Mouse (Mus musculus): ENCODE results near the gene Apobec1. TPM values are rescaled to one million over a fixed set of nuclear protein-coding genes. Genes with fewer than 3 reads are reported as not detected.
"Not testable (repeated sequence)": the region's sequence is repeated elsewhere in the genome, so short reads cannot be mapped to it uniquely, and the experiment has no call there.

The Apobec1 gene
- total RNA-seq (2014; fragmentation: Nextera tagmentation) (26.6 and 26.8 TPM in 2 replicates), total RNA-seq (2017) (7.0 and 7.2 TPM in 2 replicates), polyA plus RNA-seq (2012) (0.43 and 0.51 TPM in 2 replicates)

GRCm38 (mm10) chr6:122602242-122602991 lies at the start of gene Apobec1:
Apobec1 (minus strand) TSS chr6:122602444.
- TF ChIP-seq POLR2AphosphoS5 (IDR thresholded peaks at IDR 0.05; ENCODE audit: insufficient replicate concordance, low read depth, low read length) (no peak), CTCF (IDR thresholded peaks at IDR 0.05; ENCODE audit: low read depth, low read length) (no peak), TAL1 (conservative IDR thresholded peaks at IDR 0.05; ENCODE audit: low read depth, low read length) (no peak), GATA1 (IDR thresholded peaks at IDR 0.05; ENCODE audit: borderline replicate concordance, low read length) (no peak), GATA2 (IDR thresholded peaks at IDR 0.05; ENCODE audit: borderline replicate concordance, low read depth, low read length) (no peak)
- Histone ChIP-seq H3K27me3 (ENCODE audit: insufficient read depth, low read length) (no peaks in the 10 kb centered on the region), H3K9me3 (replicated peaks) (no peaks in the 10 kb centered on the region), H3K4me3 (ENCODE audit: low read depth, low read length) (peak within 1 kb of the TSS; percentile 71), H3K36me3 (replicated peaks) (peaks cover 18% of the 10 kb centered on the region), H3K4me1 (ENCODE audit: insufficient read depth, low read depth, low read length) (peaks cover 26% of the 10 kb centered on the region)
- ATAC-seq (ENCODE audit: extremely low read depth, insufficient number of reproducible peaks, low FRiP score, poor library complexity, severe bottlenecking) (peak; percentile 92), DNase-seq (ENCODE audit: low spot score) (peak; percentile 53)

DNA sequence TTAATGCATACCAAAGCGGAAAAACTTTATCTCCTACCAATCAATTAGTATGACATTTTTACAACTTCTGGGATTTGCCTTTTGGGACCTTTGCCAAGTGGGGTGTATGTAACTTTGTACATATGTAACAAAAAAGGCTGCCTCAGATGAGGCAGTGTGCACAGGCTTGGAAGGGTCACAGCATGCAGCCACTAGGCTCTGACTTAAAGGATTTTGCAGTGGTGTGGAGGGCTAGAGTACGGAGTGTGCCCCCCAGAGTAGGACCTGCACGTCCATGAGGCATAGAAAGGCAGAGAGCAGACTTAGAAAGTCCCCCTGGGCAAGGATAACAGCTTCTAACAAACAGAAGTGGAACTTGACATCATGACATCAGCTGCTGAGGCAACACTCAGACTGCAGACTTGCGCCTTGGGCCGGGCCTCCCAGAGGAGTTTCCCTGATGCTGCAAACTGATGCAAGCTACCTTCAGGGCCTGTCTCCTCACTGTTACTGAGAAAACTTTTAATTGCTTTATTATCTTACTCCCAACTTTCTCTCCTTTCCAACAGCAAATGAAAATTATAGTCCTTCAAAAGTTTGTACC lies 48.2 kb upstream of the Apobec1 start:
- TF ChIP-seq GATA1 (IDR thresholded peaks at IDR 0.05; ENCODE audit: borderline replicate concordance, low read length) (no peak), POLR2AphosphoS5 (IDR thresholded peaks at IDR 0.05; ENCODE audit: insufficient replicate concordance, low read depth, low read length) (no peak), CTCF (IDR thresholded peaks at IDR 0.05; ENCODE audit: low read depth, low read length) (no peak), TAL1 (conservative IDR thresholded peaks at IDR 0.05; ENCODE audit: low read depth, low read length) (no peak)
- ATAC-seq (ENCODE audit: extremely low read depth, insufficient number of reproducible peaks, low FRiP score, poor library complexity, severe bottlenecking) (no peak), DNase-seq (ENCODE audit: low spot score) (no peak)
- Histone ChIP-seq H3K4me1 (ENCODE audit: insufficient read depth, low read depth, low read length) (no peaks in the 10 kb centered on the region), H3K36me3 (replicated peaks) (no peaks in the 10 kb centered on the region), H3K9me3 (replicated peaks) (no peaks in the 10 kb centered on the region), H3K4me3 (ENCODE audit: low read depth, low read length) (no peak overlapping the region), H3K27me3 (ENCODE audit: insufficient read depth, low read length) (no peaks in the 10 kb centered on the region)

DNA sequence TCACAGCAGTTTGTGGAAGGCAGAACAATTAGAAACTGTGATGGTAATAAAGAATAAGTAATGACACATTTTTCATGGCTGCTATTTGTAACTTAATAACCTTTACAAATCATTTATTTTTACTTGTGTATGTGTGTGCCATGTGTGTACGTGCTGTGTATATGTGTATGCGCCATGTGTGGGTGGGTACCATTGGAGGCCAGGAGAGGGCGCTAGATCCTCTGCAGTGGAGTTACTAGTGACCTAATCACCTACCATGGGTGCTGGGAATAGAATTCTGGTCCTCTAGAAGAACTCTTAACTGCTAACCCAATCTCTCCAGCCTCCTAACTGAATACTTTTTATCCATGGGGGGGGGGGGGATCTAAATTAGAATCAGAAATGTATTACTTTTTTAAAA lies 47.7 kb upstream of the Apobec1 start:
- TF ChIP-seq POLR2AphosphoS5 (IDR thresholded peaks at IDR 0.05; ENCODE audit: insufficient replicate concordance, low read depth, low read length) (no peak), GATA1 (IDR thresholded peaks at IDR 0.05; ENCODE audit: borderline replicate concordance, low read length) (no peak), TAL1 (conservative IDR thresholded peaks at IDR 0.05; ENCODE audit: low read depth, low read length) (no peak), CTCF (IDR thresholded peaks at IDR 0.05; ENCODE audit: low read depth, low read length) (no peak), GATA2 (IDR thresholded peaks at IDR 0.05; ENCODE audit: borderline replicate concordance, low read depth, low read length) (no peak)
- no peaks in the 10 kb centered on the region for H3K27me3 ChIP-seq (ENCODE audit: insufficient read depth, low read length)
- no peaks in the 10 kb centered on the region for H3K36me3 ChIP-seq (replicated peaks)

GRCm38 (mm10) chr6:122644196-122644595 lies 42.0 kb upstream of the Apobec1 start:
- H3K27me3 ChIP-seq (ENCODE audit: insufficient read depth, low read length); H3K9me3 ChIP-seq (replicated peaks); H3K4me3 ChIP-seq (ENCODE audit: low read depth, low read length); DNase-seq (ENCODE audit: low spot score); ATAC-seq (ENCODE audit: extremely low read depth, insufficient number of reproducible peaks, low FRiP score, poor library complexity, severe bottlenecking); H3K4me1 ChIP-seq (ENCODE audit: insufficient read depth, low read depth, low read length); H3K36me3 ChIP-seq (replicated peaks): not testable (repeated sequence)

More for the DNA sequence above, 47.7 kb upstream of the Apobec1 start:
- DNase-seq (ENCODE audit: low spot score) (no peak), ATAC-seq (ENCODE audit: extremely low read depth, insufficient number of reproducible peaks, low FRiP score, poor library complexity, severe bottlenecking) (no peak)
- Histone ChIP-seq H3K9me3 (replicated peaks) (no peaks in the 10 kb centered on the region), H3K4me3 (ENCODE audit: low read depth, low read length) (no peak overlapping the region), H3K4me1 (ENCODE audit: insufficient read depth, low read depth, low read length) (no peaks in the 10 kb centered on the region)

- H3K4me1 ChIP-seq (ENCODE audit: insufficient read depth, low read depth, low read length); ATAC-seq (ENCODE audit: extremely low read depth, insufficient number of reproducible peaks, low FRiP score, poor library complexity, severe bottlenecking); H3K36me3 ChIP-seq (replicated peaks); H3K9me3 ChIP-seq (replicated peaks); H3K27me3 ChIP-seq (ENCODE audit: insufficient read depth, low read length); DNase-seq (ENCODE audit: low spot score); H3K4me3 ChIP-seq (ENCODE audit: low read depth, low read length): not testable (repeated sequence)
These were observed 35.3 kb upstream of the Apobec1 start for GRCm38 (mm10) chr6:122637566-122637965.

DNA sequence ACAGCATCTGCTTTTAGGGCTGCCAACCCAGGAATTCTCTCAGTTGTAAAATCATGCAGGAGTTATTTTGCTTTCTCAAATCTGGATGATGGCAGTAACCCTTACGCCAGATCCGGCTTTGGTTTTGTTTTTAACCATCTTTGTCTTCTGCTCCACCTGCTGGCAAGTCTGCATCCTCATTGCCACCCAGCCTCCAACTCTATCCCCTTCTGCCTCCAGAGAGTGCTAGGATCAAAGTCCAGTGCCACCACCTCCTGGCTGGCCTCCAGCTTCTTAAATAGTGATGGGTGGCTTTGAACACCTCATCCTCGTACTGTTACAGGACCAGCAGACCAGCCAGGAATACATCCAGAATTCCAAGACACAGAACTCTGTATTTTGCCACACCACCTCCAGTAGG lies 34.4 kb upstream of the Apobec1 start:
- DNase-seq (ENCODE audit: low spot score): no peak

More for the DNA sequence above, 34.4 kb upstream of the Apobec1 start:
- Histone ChIP-seq H3K27me3 (ENCODE audit: insufficient read depth, low read length) (no peaks in the 10 kb centered on the region), H3K9me3 (replicated peaks) (no peaks in the 10 kb centered on the region), H3K36me3 (replicated peaks) (no peaks in the 10 kb centered on the region), H3K4me3 (ENCODE audit: low read depth, low read length) (no peak overlapping the region), H3K4me1 (ENCODE audit: insufficient read depth, low read depth, low read length) (no peaks in the 10 kb centered on the region)
- ATAC-seq (ENCODE audit: extremely low read depth, insufficient number of reproducible peaks, low FRiP score, poor library complexity, severe bottlenecking): no peak
- TF ChIP-seq CTCF (IDR thresholded peaks at IDR 0.05; ENCODE audit: low read depth, low read length) (no peak), TAL1 (conservative IDR thresholded peaks at IDR 0.05; ENCODE audit: low read depth, low read length) (no peak), POLR2AphosphoS5 (IDR thresholded peaks at IDR 0.05; ENCODE audit: insufficient replicate concordance, low read depth, low read length) (no peak), GATA2 (IDR thresholded peaks at IDR 0.05; ENCODE audit: borderline replicate concordance, low read depth, low read length) (no peak), GATA1 (IDR thresholded peaks at IDR 0.05; ENCODE audit: borderline replicate concordance, low read length) (no peak)
